Comparison of ENCODE assay signal across 18 mouse cellular contexts in the genomic region with DNA sequence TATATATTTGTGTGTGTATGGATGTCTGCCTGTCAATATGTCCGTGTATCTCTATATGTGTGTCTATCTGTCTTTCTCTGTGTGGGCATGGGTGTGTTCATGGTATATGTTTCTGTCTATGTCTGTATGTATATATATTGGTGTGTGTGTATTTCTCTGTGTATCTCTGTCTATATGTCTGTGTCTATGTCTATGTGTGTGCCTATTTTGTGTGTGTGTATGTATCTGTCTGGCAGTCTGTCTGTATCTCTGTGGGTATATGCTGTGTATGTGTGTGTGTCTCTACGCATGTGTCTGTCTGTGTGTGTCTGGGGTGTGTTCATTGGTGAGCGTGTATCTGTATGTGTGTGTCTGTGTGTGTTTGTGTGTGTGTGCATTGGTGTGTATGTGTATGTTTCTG.
"Had no signal": no experiment of that assay in that cellular context is flagged by ENCODE, and none has a peak within 500 bp of the region (broad histone marks: within the 10 kb centered on the region; RNA-seq: fewer than 3 reads in every experiment).

No protein-coding gene starts in this region.

- H3K27ac ChIP-seq: intestine, embryonic 15.5 days; layer of hippocampus, adult 2 months; liver, embryonic 13.5 days; neural tube, embryonic 12.5 days; neural tube, embryonic 15.5 days; stomach, postnatal 0 days had no signal

- DNase-seq: layer of hippocampus, adult 9-11 months; liver, embryonic 13.5 days; lung, adult 2 months; lung, postnatal 36 days; right cerebral cortex, adult 18-20 months; right cerebral cortex, postnatal 14 days; right cerebral cortex, postnatal 4 days; thymus, adult 2 months; thymus, postnatal 14 days; thymus, postnatal 4 days had no signal

- H3K4me1 ChIP-seq: intestine, embryonic 15.5 days; liver, embryonic 13.5 days; neural tube, embryonic 15.5 days had no signal

- H3K36me3 ChIP-seq: intestine, embryonic 15.5 days; liver, embryonic 13.5 days; neural tube, embryonic 12.5 days; neural tube, embryonic 15.5 days had no signal

- H3K27me3 ChIP-seq: intestine, embryonic 15.5 days; liver, embryonic 13.5 days; megakaryocyte, embryonic 14.5 days; neural tube, embryonic 12.5 days; neural tube, embryonic 15.5 days had no signal

- H3K9me3 ChIP-seq: intestine, embryonic 15.5 days; liver, embryonic 13.5 days; neural tube, embryonic 12.5 days; neural tube, embryonic 15.5 days had no signal

- ATAC-seq: hindbrain, embryonic 16.5 days; intestine, embryonic 15.5 days; lung, postnatal 0 days had no signal

- H3K9ac ChIP-seq: intestine, embryonic 15.5 days; liver, embryonic 13.5 days; neural tube, embryonic 12.5 days; neural tube, embryonic 15.5 days had no signal

- H3K4me2 ChIP-seq: intestine, embryonic 15.5 days; liver, embryonic 13.5 days; neural tube, embryonic 12.5 days; neural tube, embryonic 15.5 days had no signal

- H3K4me3 ChIP-seq: intestine, embryonic 15.5 days; layer of hippocampus, adult 2 months; liver, embryonic 13.5 days; megakaryocyte, embryonic 14.5 days; neural tube, embryonic 12.5 days; neural tube, embryonic 15.5 days had no signal
